In genomic region chr17:9775668-9776151, GRCm38 (mm10) we compare ENCODE assay signal across 8 mouse cellular contexts.
DNase-seq lines count a peak whose midpoint lies in the region; ATAC-seq and TF ChIP-seq lines count a peak whose summit lies in the region.

No protein-coding gene starts in this region.

- WGBS in kidney, postnatal 0 days, result 48% methylated on average over 9 of the region's 9 CpGs
- WGBS in heart, embryonic 13.5 days, result 37% methylated on average over 9 of the region's 9 CpGs
- WGBS in macrophage (ENCODE audit: missing documents), result 20% methylated on average over 9 of the region's 9 CpGs

- H3K4me3 ChIP-seq in kidney, postnatal 0 days (replicated peaks; ENCODE audit: low read depth, low read length), result no peak overlapping the region
- H3K4me3 ChIP-seq in heart, embryonic 13.5 days, result no peak overlapping the region
- no peak overlapping the region for H3K4me3 ChIP-seq in macrophage (ENCODE audit: inconsistent target)

- H3K4me2 ChIP-seq in kidney, postnatal 0 days (ENCODE audit: low read length), result no peak overlapping the region
- H3K4me2 ChIP-seq in heart, embryonic 13.5 days, result peak overlapping the region; percentile 44

- no peak overlapping the region for H3K9ac ChIP-seq in kidney, postnatal 0 days (ENCODE audit: low read depth, low read length)
- H3K9ac ChIP-seq in heart, embryonic 13.5 days, result no peak overlapping the region

- H3K36me3 ChIP-seq in kidney, postnatal 0 days (ENCODE audit: insufficient read depth, low read length), result no peaks in the 10 kb centered on the region
- no peaks in the 10 kb centered on the region for H3K36me3 ChIP-seq in heart, embryonic 13.5 days
- no peaks in the 10 kb centered on the region for H3K36me3 ChIP-seq in macrophage (ENCODE audit: inconsistent target)

- H3K27ac ChIP-seq in kidney, postnatal 0 days, result peak overlapping the region; percentile 70
- peak overlapping the region; percentile 61 for H3K27ac ChIP-seq in heart, embryonic 13.5 days (replicated peaks)
- peak overlapping the region; percentile 65 for H3K27ac ChIP-seq in macrophage

- DNase-seq in kidney, postnatal 0 days (ENCODE audit: low spot score), result peak; percentile 24
- DNase-seq in kidney, postnatal 36 days, result no peak
- DNase-seq in embryo, embryonic 10.5 days (ENCODE audit: low spot score), result peak; percentile 72
- no peak for DNase-seq in thymus, postnatal 10 days (ENCODE audit: low spot score in 2 of 2)
- no peak for DNase-seq in adrenal gland, adult 8-10 months
- no peak for DNase-seq in gastrocnemius, postnatal 4 days (ENCODE audit: low spot score in 2 of 2)

- no peaks in the 10 kb centered on the region for H3K27me3 ChIP-seq in kidney, postnatal 0 days (ENCODE audit: insufficient read depth, low read length)
- no peaks in the 10 kb centered on the region for H3K27me3 ChIP-seq in heart, embryonic 13.5 days (replicated peaks)

- H3K4me1 ChIP-seq in kidney, postnatal 0 days (replicated peaks; ENCODE audit: insufficient read depth, low read length), result no peaks in the 10 kb centered on the region
- H3K4me1 ChIP-seq in heart, embryonic 13.5 days, result peaks cover 18% of the 10 kb centered on the region

- no peak for TF ChIP-seq CTCF in kidney, postnatal 0 days (IDR thresholded peaks at IDR 0.05; ENCODE audit: low read depth)

- no peaks in the 10 kb centered on the region for H3K9me3 ChIP-seq in kidney, postnatal 0 days (replicated peaks; ENCODE audit: low read length)
- H3K9me3 ChIP-seq in heart, embryonic 13.5 days, result no peaks in the 10 kb centered on the region

- no peak for ATAC-seq in kidney, postnatal 0 days (replicated peaks; ENCODE audit: low FRiP score, low read depth)
- ATAC-seq in heart, embryonic 13.5 days (ENCODE audit: extremely low read depth, insufficient number of reproducible peaks, low FRiP score, low TSS enrichment), result no peak

- H3K79me2 ChIP-seq in macrophage (ENCODE audit: inconsistent target), result no peaks in the 10 kb centered on the region

Comparison
In these comparisons a context has a peak if more than half of its experiments do, and no peak if none do; other contexts are left out.
1. DNase-seq: peak in kidney, postnatal 0 days (single experiment) and embryo, embryonic 10.5 days (single experiment); none in kidney, postnatal 36 days (0 of 2), thymus, postnatal 10 days (0 of 2), adrenal gland, adult 8-10 months (single experiment) and gastrocnemius, postnatal 4 days (0 of 2).
2. Peak in every context shown above with its lines, with median percentiles within 50 percentile points of each other: H3K27ac ChIP-seq.